Mouse (Mus musculus) MEL (cell line): ENCODE measurements around the gene Cgref1. TPM values are rescaled to one million over a fixed set of nuclear protein-coding genes. Genes with fewer than 3 reads are reported as not detected.
A peak's percentile ranks its signal among the peaks of the same experiment; 100 is the strongest.

Experiments used
- DNase-seq: peaks from one replicate; pipeline ENCODE4 v3.0.0; 2011; ENCODE audit warnings: low read depth, low spot score
- H3K27ac ChIP-seq: 2 replicates; pipeline ENCODE4 v1.5.1; 2012; ENCODE audit warnings: low read depth, mild to moderate bottlenecking, control low read depth, low read length, moderate library complexity; ENCODE audit not compliant: control insufficient read depth
- H3K27me3 ChIP-seq, 2 experiments: fragments of 150-350 bp in 1 of 2; sonication (generic) in 1 of 2; 2 replicates each; pipeline ENCODE4 v1.6.1; 2012; ENCODE audit warnings: low read length in 2 of 2, mild to moderate bottlenecking in 2 of 2, improper control_type of control experiment in 1 of 2, moderate library complexity in 1 of 2; ENCODE audit not compliant: insufficient read depth in 2 of 2, control insufficient read depth in 1 of 2
- H3K36me3 ChIP-seq, 2 experiments: 2 replicates each; pipeline ENCODE4 v1.6.1; 2012 to 2014; ENCODE audit warnings: low read length in 2 of 2, improper control_type of control experiment in 1 of 2, inconsistent platforms in 1 of 2, mild to moderate bottlenecking in 1 of 2; ENCODE audit not compliant: insufficient read depth in 2 of 2, control insufficient read depth in 1 of 2
- H3K4me1 ChIP-seq, 2 experiments: fragments of 150-350 bp in 1 of 2; sonication (generic) in 1 of 2; 2 replicates each; pipeline ENCODE4 v1.6.1; 2012; ENCODE audit warnings: low read length in 2 of 2, improper control_type of control experiment in 1 of 2, mild to moderate bottlenecking in 1 of 2; ENCODE audit not compliant: insufficient read depth in 2 of 2, control insufficient read depth in 1 of 2
- H3K4me3 ChIP-seq, 2 experiments: fragments of 150-350 bp in 1 of 2; sonication (generic) in 1 of 2; 2 replicates each; pipeline ENCODE4 v1.5.1; 2012; ENCODE audit warnings: low read depth in 2 of 2, low read length in 2 of 2, mild to moderate bottlenecking in 2 of 2, moderate library complexity in 2 of 2, control low read depth in 1 of 2, improper control_type of control experiment in 1 of 2; ENCODE audit not compliant: control insufficient read depth in 1 of 2, insufficient read depth in 1 of 2
- H3K79me2 ChIP-seq: 2 replicates; pipeline ENCODE4 v1.6.1; 2012; ENCODE audit warnings: mild to moderate bottlenecking, low read length, moderate library complexity; ENCODE audit not compliant: control insufficient read depth, poor library complexity, insufficient read depth
- H3K9ac ChIP-seq: 2 replicates; pipeline ENCODE4 v1.6.1; 2012; ENCODE audit warnings: low read depth, mild to moderate bottlenecking, control low read depth, low read length, moderate library complexity; ENCODE audit not compliant: control insufficient read depth, poor library complexity, severe bottlenecking
- H3K9me3 ChIP-seq: fragments of 150-350 bp; sonication (generic); replicated peaks from 2 replicates; pipeline ENCODE4 v1.6.1; 2012; ENCODE audit warnings: mild to moderate bottlenecking, low read length, improper control_type of control experiment, moderate library complexity; ENCODE audit not compliant: insufficient read depth
- CHD2 ChIP-seq: IDR thresholded peaks from 2 replicates; pipeline ENCODE4 v1.6.1; 2011; ENCODE audit warnings: low read length, improper control_type of control experiment
- CTCF ChIP-seq, 3 experiments: IDR thresholded peaks in 2 of 3; conservative IDR thresholded peaks in 1 of 3; 2 replicates each; pipeline ENCODE4 v1.5.1; 2011 to 2012; ENCODE audit warnings: low read length in 3 of 3, low read depth in 2 of 3, mild to moderate bottlenecking in 2 of 3, improper control_type of control experiment in 1 of 3, inconsistent platforms in 1 of 3, mixed read lengths in 1 of 3, moderate library complexity in 1 of 3; ENCODE audit not compliant: control insufficient read depth in 1 of 3, insufficient read depth in 1 of 3, poor library complexity in 1 of 3, severe bottlenecking in 1 of 3
- ELF1 ChIP-seq: IDR thresholded peaks from 2 replicates; pipeline ENCODE4 v1.6.1; 2014; ENCODE audit warnings: low read depth, mild to moderate bottlenecking, inconsistent platforms, low read length, improper control_type of control experiment, moderate library complexity
- ETS1 ChIP-seq: IDR thresholded peaks from 2 replicates; pipeline ENCODE4 v1.6.1; 2012; ENCODE audit warnings: low read depth, mild to moderate bottlenecking, inconsistent platforms, low read length, improper control_type of control experiment, moderate library complexity
- GABPA ChIP-seq: IDR thresholded peaks from 2 replicates; pipeline ENCODE4 v1.6.1; 2012; ENCODE audit warnings: low read depth, mild to moderate bottlenecking, inconsistent platforms, low read length, improper control_type of control experiment, moderate library complexity
- GATA1 ChIP-seq: IDR thresholded peaks from 2 replicates; pipeline ENCODE4 v1.6.1; 2011; ENCODE audit warnings: low read depth, low read length, improper control_type of control experiment
- HCFC1 ChIP-seq: IDR thresholded peaks from 2 replicates; pipeline ENCODE4 v1.6.1; 2012; ENCODE audit warnings: low read depth, mild to moderate bottlenecking, inconsistent platforms, low read length, improper control_type of control experiment, moderate library complexity
- MAFK ChIP-seq: IDR thresholded peaks from 2 replicates; pipeline ENCODE4 v1.6.1; 2011; ENCODE audit warnings: low read depth, mild to moderate bottlenecking, low read length, improper control_type of control experiment, borderline replicate concordance
- MAZ ChIP-seq: IDR thresholded peaks from 2 replicates; pipeline ENCODE4 v1.6.1; 2012; ENCODE audit warnings: low read depth, mild to moderate bottlenecking, inconsistent platforms, low read length, improper control_type of control experiment
- MEF2A ChIP-seq: IDR thresholded peaks from 2 replicates; pipeline ENCODE4 v1.6.1; 2014; ENCODE audit warnings: low read depth, mild to moderate bottlenecking, inconsistent platforms, low read length, improper control_type of control experiment; ENCODE audit not compliant: poor library complexity, insufficient replicate concordance, severe bottlenecking; ENCODE audit errors: extremely low read depth
- NELFE ChIP-seq: IDR thresholded peaks from 2 replicates; pipeline ENCODE4 v1.6.1; 2011; ENCODE audit warnings: low read depth, low read length, improper control_type of control experiment
- POLR2A ChIP-seq, 2 experiments: IDR thresholded peaks; 2 replicates each; pipeline ENCODE4 v1.6.1; 2011 to 2012; ENCODE audit warnings: low read length in 2 of 2, mild to moderate bottlenecking in 2 of 2, control low read depth in 1 of 2, improper control_type of control experiment in 1 of 2, low read depth in 1 of 2, moderate library complexity in 1 of 2; ENCODE audit not compliant: control insufficient read depth in 1 of 2, insufficient read depth in 1 of 2, poor library complexity in 1 of 2
- POLR2AphosphoS5 ChIP-seq: IDR thresholded peaks from 2 replicates; pipeline ENCODE4 v1.6.1; 2012; ENCODE audit warnings: low read depth, borderline replicate concordance, mild to moderate bottlenecking, inconsistent platforms, low read length, moderate library complexity, mixed read lengths
- RAD21 ChIP-seq: IDR thresholded peaks from 2 replicates; pipeline ENCODE4 v1.6.1; 2011; ENCODE audit warnings: mild to moderate bottlenecking, low read depth, low read length, improper control_type of control experiment
- RCOR1 ChIP-seq: IDR thresholded peaks from 2 replicates; pipeline ENCODE4 v1.6.1; 2012; ENCODE audit warnings: low read depth, mild to moderate bottlenecking, inconsistent platforms, low read length, improper control_type of control experiment
- SIN3A ChIP-seq: IDR thresholded peaks from 2 replicates; pipeline ENCODE4 v1.6.1; 2012; ENCODE audit warnings: low read length, improper control_type of control experiment, inconsistent platforms
- SMC3 ChIP-seq: IDR thresholded peaks from 2 replicates; pipeline ENCODE4 v1.6.1; 2011; ENCODE audit warnings: low read depth, low read length, improper control_type of control experiment
- TBP ChIP-seq: IDR thresholded peaks from 2 replicates; pipeline ENCODE4 v1.8.0; 2011; ENCODE audit warnings: low read depth, low read length, improper control_type of control experiment
- TCF12 ChIP-seq: IDR thresholded peaks from 2 replicates; pipeline ENCODE4 v1.6.1; 2014; ENCODE audit warnings: low read depth, mild to moderate bottlenecking, inconsistent platforms, low read length, improper control_type of control experiment, moderate library complexity
- USF1 ChIP-seq: IDR thresholded peaks from 2 replicates; pipeline ENCODE4 v1.6.1; 2014; ENCODE audit warnings: low read depth, mild to moderate bottlenecking, inconsistent platforms, low read length, improper control_type of control experiment, moderate library complexity
- ZC3H11A ChIP-seq: IDR thresholded peaks from 2 replicates; pipeline ENCODE4 v1.6.1; 2012; ENCODE audit warnings: low read depth, mild to moderate bottlenecking, inconsistent platforms, low read length, improper control_type of control experiment
- ZMIZ1 ChIP-seq: IDR thresholded peaks from 2 replicates; pipeline ENCODE4 v1.6.1; 2012; ENCODE audit warnings: low read depth, mild to moderate bottlenecking, inconsistent platforms, low read length, improper control_type of control experiment, moderate library complexity
- ZNF384 ChIP-seq: IDR thresholded peaks from 2 replicates; pipeline ENCODE4 v1.6.1; 2012; ENCODE audit warnings: low read depth, mild to moderate bottlenecking, inconsistent platforms, low read length, improper control_type of control experiment
- polyA plus RNA-seq, 2 experiments: library from polyadenylated mRNA; stranded (reverse) in 1 of 2; unstranded in 1 of 2; fragments of >175 nt in 1 of 2; fragments of >200 nt in 1 of 2; gene quantifications; 2 replicates each; pipeline versions ENCODE4 v1.2.1 to v1.2.4; 2012; ENCODE audit warnings: low replicate concordance in 2 of 2, low read depth in 1 of 2; ENCODE audit not compliant: insufficient read length in 2 of 2, insufficient read depth in 1 of 2, missing spikeins in 1 of 2
- total RNA-seq: library from RNA; depleted of rRNA; stranded (reverse); fragments of 300-350 nt; gene quantifications from 2 replicates; pipeline ENCODE4 v1.2.3, GENCODE M21; 2012

Cgref1 gene
- total and polyA plus RNA-seq, 3 experiments: 1.4 TPM; not detected in 2

GRCm38 (mm10) chr5:30887331-30887761 lies 58.0 kb downstream of the Cgref1 start:
- H3K79me2 ChIP-seq: peaks cover 5% of the 10 kb centered on the region; the same call in 1 of the 2 replicates
- H3K36me3 ChIP-seq: peaks cover 0 to 12% of the 10 kb centered on the region in 2 experiments; a peak in 1 of 4 replicates
- peak overlapping the region; percentile 50 to 72 for H3K4me3 ChIP-seq
- H3K4me1 ChIP-seq: peaks cover 0 to 10% of the 10 kb centered on the region in 2 experiments; a peak in 2 of 4 replicates
- H3K27ac ChIP-seq: peak overlapping the region; percentile 60
- TF ChIP-seq TBP: peak; percentile 84; the same call in 1 of the 2 replicates
- TF ChIP-seq GABPA: no peak
- TF ChIP-seq SIN3A: peak; percentile 73
- no peak for TF ChIP-seq RAD21
- TF ChIP-seq GATA1: peak; percentile 90
- 0 out of 2 replicates have a peak, but pooled peaks have one; percentile 9 for TF ChIP-seq USF1
- no peak for TF ChIP-seq CHD2
- 0 out of 2 replicates have a peak, but pooled peaks have one; percentile 11 for TF ChIP-seq MAZ
- TF ChIP-seq TCF12: peak; percentile 27
- no peak for TF ChIP-seq SMC3
- TF ChIP-seq ZMIZ1: peak; percentile 99
- TF ChIP-seq ZNF384: peak; percentile 95
- TF ChIP-seq CTCF (IDR thresholded peaks at IDR 0.05 in 2 of 3, conservative IDR thresholded peaks at IDR 0.05 in 1 of 3; ENCODE audit: control insufficient read depth in 1 of 3, insufficient read depth in 1 of 3, low read depth in 2 of 3, low read length in 3 of 3, poor library complexity in 1 of 3, severe bottlenecking in 1 of 3): no peak
- TF ChIP-seq MAFK: no peak
- no peak for TF ChIP-seq ZC3H11A
- peak; percentile 96 to 99 for TF ChIP-seq POLR2A (IDR thresholded peaks at IDR 0.05; ENCODE audit: control insufficient read depth in 1 of 2, insufficient read depth in 1 of 2, low read depth in 1 of 2, low read length in 2 of 2, poor library complexity in 1 of 2)
- TF ChIP-seq RCOR1: no peak
- peak; percentile 18; the same call in 1 of the 2 replicates for TF ChIP-seq POLR2AphosphoS5
- peak; percentile 18; the same call in 1 of the 2 replicates for TF ChIP-seq ETS1
- TF ChIP-seq MEF2A: 0 out of 2 replicates have a peak, but pooled peaks have one; percentile 21
- TF ChIP-seq NELFE: peak; percentile 97
- peak; percentile 66 for TF ChIP-seq ELF1
- peak; percentile 66; the same call in 1 of the 2 replicates for TF ChIP-seq HCFC1
- TF ChIP-seq, all 39 proteins: peak for 15
- Histone ChIP-seq H3K9me3 (no peaks in the 10 kb centered on the region), H3K9ac (peak overlapping the region; percentile 66), H3K27me3 (no peaks in the 10 kb centered on the region)
- peak; percentile 99 for DNase-seq
